Mouse (Mus musculus) kidney, adult 9 months (tissue): ENCODE results near the gene Sowahc.

Source experiments
- DNase-seq: peaks from one replicate; pipeline ENCODE4 v3.0.0; 2022

Gene Sowahc

DNA sequence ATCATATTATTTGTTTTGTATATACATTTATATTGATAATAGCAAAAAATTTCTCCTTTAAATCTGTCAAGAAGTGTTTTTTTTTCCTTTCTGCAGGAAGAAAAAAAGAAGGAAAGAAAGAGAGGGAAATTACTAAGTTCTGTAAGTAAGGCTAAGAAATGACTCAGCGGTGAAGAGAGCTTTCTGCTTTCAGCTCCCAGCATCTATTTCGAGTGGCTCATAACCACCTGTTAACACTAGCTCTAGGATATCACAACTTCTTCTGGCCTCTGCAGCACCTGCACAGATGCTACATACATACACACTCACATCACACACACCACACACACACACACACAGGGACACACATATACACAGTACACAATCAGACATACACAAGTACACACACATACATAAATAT is 34.8 kb downstream of the Sowahc start:
- DNase-seq, result no peak

DNA sequence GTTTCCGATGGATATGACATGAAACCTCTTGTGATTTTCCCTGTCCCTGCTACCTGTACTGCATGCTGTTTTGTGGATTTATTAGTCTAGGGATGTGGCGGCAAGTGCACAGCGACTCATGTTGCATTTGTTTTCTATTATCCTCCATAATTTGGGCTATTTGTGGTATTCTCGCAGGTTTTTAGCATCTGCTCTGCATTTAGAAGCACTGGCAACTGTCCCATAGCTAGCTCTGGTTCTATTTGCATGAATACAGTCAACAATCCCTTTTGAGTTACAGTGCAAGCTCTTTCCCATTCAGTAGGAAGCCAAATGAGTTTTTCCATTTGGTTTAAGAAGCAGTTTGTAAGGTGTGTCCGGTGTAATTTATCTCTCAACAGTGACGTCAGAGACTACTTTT is 37.8 kb downstream of the Sowahc start:
- DNase-seq, result no peak

DNA sequence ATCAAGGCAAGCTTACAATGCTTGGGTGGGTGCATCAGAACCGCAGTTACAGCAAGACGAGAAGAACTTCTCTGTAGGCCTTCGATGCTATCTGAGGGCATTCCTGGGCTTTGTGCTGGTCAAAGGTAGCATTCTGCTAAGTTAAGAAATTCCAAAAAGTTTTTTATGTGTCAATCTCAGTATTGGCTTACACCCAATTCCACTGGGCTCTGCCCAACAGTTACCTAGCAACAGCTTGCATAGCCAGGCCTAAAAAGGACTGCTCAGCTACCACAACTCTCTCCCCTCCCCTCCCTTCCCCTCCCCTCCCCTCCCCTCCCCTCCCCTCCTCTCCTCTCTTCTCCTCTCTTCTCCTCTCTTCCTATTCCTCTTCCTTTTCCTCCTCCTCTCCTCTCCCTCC is 39.9 kb downstream of the Sowahc start:
- DNase-seq, result peak; percentile 56

DNA sequence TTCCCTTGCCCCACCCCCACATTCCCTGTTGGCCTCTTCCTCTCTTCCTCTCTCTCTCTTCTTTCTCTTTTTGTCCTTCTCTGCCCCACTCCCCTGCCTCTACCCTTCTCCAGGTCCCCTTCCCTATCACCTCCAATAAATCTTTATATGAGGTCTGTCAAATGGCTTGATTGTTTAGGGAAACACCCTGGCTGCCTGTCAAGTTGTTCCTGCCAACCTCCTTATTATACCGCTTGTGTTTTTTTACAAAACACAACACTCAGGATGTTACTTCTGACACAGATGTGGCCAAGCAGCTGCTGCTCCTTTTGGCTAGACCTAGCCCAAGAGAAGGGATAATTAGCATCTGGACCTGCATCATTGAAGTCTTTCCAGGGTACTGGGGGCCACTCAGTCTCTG is 40.3 kb downstream of the Sowahc start:
- no peak for DNase-seq

DNA sequence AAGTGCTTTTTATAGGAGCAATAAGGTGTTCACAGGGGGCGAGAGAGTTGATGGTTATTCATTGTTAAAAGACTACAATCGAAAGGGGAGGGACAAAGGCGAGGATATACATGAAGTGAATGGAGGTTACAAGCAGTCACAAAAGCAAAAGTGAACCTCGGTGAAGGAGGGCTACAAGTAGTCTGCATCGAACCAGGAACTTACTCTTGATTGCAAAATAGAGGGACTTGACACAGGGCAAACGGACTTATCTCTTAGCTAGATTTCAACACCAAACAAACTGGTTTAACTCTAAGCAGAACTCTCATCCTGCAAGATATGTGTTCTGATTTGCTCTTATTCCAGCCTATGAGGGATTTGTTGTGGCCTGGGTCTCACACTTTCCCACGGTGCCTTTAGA is 41.2 kb downstream of the Sowahc start:
- no peak for DNase-seq

DNA sequence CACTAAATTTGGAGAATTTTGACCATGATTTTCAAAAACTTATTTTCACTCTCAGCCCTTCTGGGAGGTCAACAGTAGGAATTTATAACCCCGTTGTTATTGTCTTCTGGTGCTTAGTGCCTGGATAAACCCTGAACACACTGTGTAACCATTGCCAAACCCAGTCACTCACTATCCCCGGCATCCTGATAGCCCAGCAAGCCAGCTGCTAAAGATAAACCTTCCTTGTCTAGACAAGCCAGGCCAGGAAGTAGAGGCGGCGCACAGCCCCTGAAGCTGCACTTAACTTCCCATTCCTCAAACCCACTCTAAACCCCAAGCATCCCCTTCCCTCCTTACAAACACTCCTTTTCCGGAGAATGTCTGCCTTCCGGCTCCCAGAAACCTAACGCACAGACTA is 43.3 kb downstream of the Sowahc start:
- DNase-seq, result no peak

DNA sequence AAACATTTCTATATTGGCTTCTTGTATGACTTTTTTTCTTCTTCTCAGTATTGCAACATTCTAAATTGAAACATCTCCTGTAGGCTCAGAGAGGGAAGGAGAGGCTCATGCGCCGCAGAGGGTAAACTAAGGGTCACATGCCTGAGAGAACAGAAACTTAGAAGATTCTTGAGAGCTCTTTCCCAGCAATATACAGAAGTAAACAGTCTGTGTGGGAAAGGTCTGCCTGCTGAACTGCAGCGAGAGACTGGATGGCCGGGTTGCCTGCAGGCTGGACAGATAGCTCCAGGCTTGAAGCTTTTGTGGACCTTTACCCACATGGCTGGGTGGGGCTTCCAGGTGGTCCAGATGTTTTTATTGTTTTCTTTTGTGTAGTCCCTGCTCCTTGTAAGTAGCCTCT is 43.9 kb downstream of the Sowahc start:
- no peak for DNase-seq

DNA sequence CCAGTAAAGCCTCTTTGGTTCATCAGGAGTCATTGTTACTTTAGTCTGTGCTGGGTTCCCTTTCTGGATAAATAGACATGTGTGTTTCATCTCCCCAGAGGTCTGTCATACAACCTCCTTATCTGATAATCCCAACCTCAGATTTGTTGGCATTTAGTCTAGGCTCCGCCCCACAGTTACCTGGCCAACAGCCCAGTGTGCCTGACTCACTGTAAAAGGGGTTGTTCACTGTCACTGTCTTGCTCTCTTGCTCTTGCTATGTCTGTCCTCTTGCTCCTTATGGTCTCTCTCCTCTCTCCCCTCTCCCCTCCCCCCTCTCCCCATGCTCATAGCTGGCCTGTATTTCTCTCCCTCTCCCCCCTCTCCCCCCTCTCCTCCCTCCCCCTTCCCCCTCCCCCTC is 44.3 kb downstream of the Sowahc start:
- peak; percentile 42 for DNase-seq

DNA sequence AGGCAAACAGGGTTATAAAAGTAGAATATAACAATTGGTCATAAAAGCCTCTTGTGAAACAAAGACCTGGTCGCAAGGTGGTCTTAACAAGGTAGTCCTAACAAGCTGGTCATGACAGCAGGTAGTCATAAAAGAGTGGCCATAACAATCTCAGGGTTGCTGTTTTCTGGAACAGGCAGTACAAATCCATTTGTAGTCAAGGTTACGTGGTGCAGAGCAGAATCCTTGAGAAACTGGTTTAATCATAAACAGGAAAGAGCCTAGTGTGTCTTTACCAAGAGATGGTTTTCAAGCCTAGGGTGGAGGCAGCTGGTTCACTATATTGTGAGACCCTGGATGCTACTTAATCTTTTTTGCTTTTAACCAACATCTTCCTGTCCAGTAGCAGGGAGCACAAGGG is 45.5 kb downstream of the Sowahc start:
- peak; percentile 52 for DNase-seq

DNA sequence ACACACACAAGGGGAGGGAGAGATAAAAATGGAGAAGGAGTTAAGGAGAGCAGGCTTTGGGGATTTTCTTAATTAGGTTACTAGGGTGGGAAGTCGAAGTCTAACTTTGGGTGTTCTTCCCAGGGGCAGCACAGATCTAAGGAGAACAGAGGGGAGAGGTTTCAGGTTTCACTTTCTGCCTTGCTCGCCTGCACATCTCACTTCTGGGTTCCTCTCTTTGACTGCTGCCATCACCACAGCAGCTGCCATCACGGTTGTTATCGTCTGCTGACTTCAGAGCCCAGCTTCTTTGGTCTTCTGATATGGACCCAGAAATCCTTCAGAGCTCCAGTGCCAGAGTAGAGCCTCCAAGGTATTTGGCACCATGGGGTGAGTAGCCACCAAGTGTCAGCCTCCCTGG is 46.4 kb downstream of the Sowahc start:
- DNase-seq, result no peak

DNA sequence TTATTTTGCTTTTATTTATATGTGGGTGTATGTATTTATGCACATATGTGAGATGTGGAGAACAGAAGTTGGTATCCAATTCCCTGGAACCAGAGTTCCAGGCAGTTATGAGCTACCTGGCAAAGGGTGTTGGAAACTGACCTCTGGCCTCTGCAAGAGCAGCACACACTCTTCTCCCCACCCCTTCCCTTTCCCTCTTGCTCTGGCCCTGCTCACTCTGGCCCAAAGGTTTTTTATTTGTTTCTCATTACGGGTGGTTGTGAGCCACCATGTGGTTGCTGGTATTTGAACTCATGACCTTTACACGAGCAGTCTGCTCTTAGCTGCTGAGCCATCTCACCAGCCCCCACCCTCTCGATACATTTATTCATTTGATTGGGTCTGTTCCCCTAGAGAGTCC is 47.0 kb downstream of the Sowahc start:
- DNase-seq, result peak; percentile 24

DNA sequence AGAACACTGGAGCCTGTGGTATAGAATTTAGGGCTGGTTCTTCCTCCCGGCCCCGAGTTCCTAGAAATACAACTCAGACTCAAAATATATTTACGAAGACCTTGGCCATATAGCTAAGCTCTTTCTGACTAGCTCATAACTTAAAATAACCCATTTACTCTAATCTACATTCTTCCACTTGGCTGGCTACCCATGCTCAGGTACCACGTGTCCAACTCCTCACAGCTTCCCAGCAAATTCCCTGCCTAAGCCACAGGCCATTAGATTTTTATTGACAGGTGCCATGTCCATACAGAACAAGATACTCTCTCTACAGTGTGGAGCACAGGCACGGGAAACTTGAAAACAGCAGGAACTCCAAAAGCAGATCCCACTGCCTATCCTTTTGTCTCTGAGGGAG is 54.0 kb downstream of the Sowahc start:
- no peak for DNase-seq
